Mouse (Mus musculus) mature B cell (primary cell): ENCODE results near the gene 9930111J21Rik1.
"Not testable (repeated sequence)": the region's sequence is repeated elsewhere in the genome, so short reads cannot be mapped to it uniquely, and the experiment has no call there.

Source experiments
- in situ Hi-C: fragments of 300-500 bp; cut with MboI; formaldehyde crosslinking; loops from 2 replicates; pipeline ENCODE4 v1.14.3; 2019

Gene 9930111J21Rik1

GRCm38 (mm10) chr11:48913611-48914010, 65.6 kb downstream of the 9930111J21Rik1 start:
- in situ Hi-C loops: no loop called here

GRCm38 (mm10) chr11:48908459-48908858, 70.7 kb downstream of the 9930111J21Rik1 start:
- in situ Hi-C loops: no loop called here

- in situ Hi-C loops: no loop called here
These were observed 77.2 kb downstream of the 9930111J21Rik1 start, which contains the start of gene Gm5431 for GRCm38 (mm10) chr11:48902021-48902420. Gene Gm5431, minus strand, starts transcription at chr11:48902214.

- in situ Hi-C loops: not testable (repeated sequence)
These were observed 77.6 kb downstream of the 9930111J21Rik1 start for GRCm38 (mm10) chr11:48901567-48901930.

- in situ Hi-C loops: not testable (repeated sequence)
These were observed 78.3 kb downstream of the 9930111J21Rik1 start for GRCm38 (mm10) chr11:48900654-48901566.

- in situ Hi-C loops: no loop called here
These were observed 80.3 kb downstream of the 9930111J21Rik1 start for GRCm38 (mm10) chr11:48898812-48899431.
